Mouse (Mus musculus): Measurements from ENCODE around the gene Zg16. TPM values are rescaled to one million over a fixed set of nuclear protein-coding genes. Genes with fewer than 3 reads are reported as not detected.

The Zg16 gene
- polyA plus RNA-seq, 2 experiments from 2014 or later = 0.81 TPM; not detected in 1

Other genes starting within 250 kb of the Zg16 start
- gene Doc2a, start 239.9 kb downstream of the Zg16 start, polyA plus RNA-seq (2017; shearing (Covaris generic)) = not detected
- gene Hirip3, start 225.4 kb downstream of the Zg16 start, polyA plus RNA-seq (2017; shearing (Covaris generic)) = 10 to 100 TPM; 12.7 to 20.6 TPM
- gene Ino80e, start 225.0 kb downstream of the Zg16 start, polyA plus RNA-seq (2017; shearing (Covaris generic)) = 10 to 100 TPM; 53.9 to 55.7 TPM
- 10 to 100 TPM; 15.3 to 15.6 TPM for gene Taok2, start 202.6 kb downstream of the Zg16 start, polyA plus RNA-seq (2017; shearing (Covaris generic))
- gene Tmem219, start 164.4 kb downstream of the Zg16 start, polyA plus RNA-seq (2017; shearing (Covaris generic)) = 10 to 100 TPM; 40.2 to 53.2 TPM
- 1 to 10 TPM; 5.5 to 8.9 TPM for gene Kctd13, start 158.4 kb downstream of the Zg16 start, polyA plus RNA-seq (2017; shearing (Covaris generic))
- gene Asphd1, start 137.7 kb downstream of the Zg16 start, polyA plus RNA-seq (2017; shearing (Covaris generic)) = under 1 TPM; 0.48 to 0.51 TPM
- gene Sez6l2, start 136.8 kb downstream of the Zg16 start, polyA plus RNA-seq (2017; shearing (Covaris generic)) = 1 to 10 TPM; 1.5 to 1.8 TPM
- 100 to 1,000 TPM; 121 to 152 TPM for gene Cdipt, start 111.4 kb downstream of the Zg16 start, polyA plus RNA-seq (2017; shearing (Covaris generic))
- 1 to 10 TPM in 1 of 2 experiments, under 1 TPM in 1; 0.32 to 1.1 TPM for gene Cdiptos, start 111.2 kb downstream of the Zg16 start, polyA plus RNA-seq (2017; shearing (Covaris generic))
- gene Mvp, start 72.7 kb downstream of the Zg16 start, polyA plus RNA-seq (2017; shearing (Covaris generic)) = 10 to 100 TPM; 13.7 to 20.9 TPM
- gene Pagr1b, start 70.8 kb downstream of the Zg16 start, polyA plus RNA-seq (2017; shearing (Covaris generic)) = 1 to 10 TPM; 1.3 to 2.4 TPM
- 10 to 100 TPM; 49.2 to 70.1 TPM for gene Pagr1a, start 70.0 kb downstream of the Zg16 start, polyA plus RNA-seq (2017; shearing (Covaris generic))
- gene Gm42742, start 66.2 kb downstream of the Zg16 start, polyA plus RNA-seq (2017; shearing (Covaris generic)) = 10 to 100 TPM; 12.5 to 49.1 TPM
- 1 to 10 TPM; 2.6 to 3.3 TPM for gene Prrt2, start 66.1 kb downstream of the Zg16 start, polyA plus RNA-seq (2017; shearing (Covaris generic))
- gene Maz, start 60.3 kb downstream of the Zg16 start, polyA plus RNA-seq (2017; shearing (Covaris generic)) = 10 to 100 TPM; 14.5 to 18.4 TPM
- gene Kif22, start 44.9 kb downstream of the Zg16 start, polyA plus RNA-seq (2017; shearing (Covaris generic)) = 10 to 100 TPM; 13.9 to 20.5 TPM
- gene AI467606, start 4.0 kb upstream of the Zg16 start, polyA plus RNA-seq (2017; shearing (Covaris generic)) = 100 to 1,000 TPM; 274 to 321 TPM
- 10 to 100 TPM in 1 of 2 experiments, 1 to 10 TPM in 1; 7.5 to 15.2 TPM for gene Qprt, start 34.9 kb upstream of the Zg16 start, polyA plus RNA-seq (2017; shearing (Covaris generic))
- 100 to 1,000 TPM; 101 to 103 TPM for gene Spn, start 50.5 kb upstream of the Zg16 start, polyA plus RNA-seq (2017; shearing (Covaris generic))
- 10 to 100 TPM; 39.7 to 51.9 TPM for gene Cd2bp2, start 108.7 kb upstream of the Zg16 start, polyA plus RNA-seq (2017; shearing (Covaris generic))
- gene Tbc1d10b, start 121.1 kb upstream of the Zg16 start, polyA plus RNA-seq (2017; shearing (Covaris generic)) = 10 to 100 TPM; 12.5 to 18.4 TPM
- gene Mylpf, start 121.6 kb upstream of the Zg16 start, polyA plus RNA-seq (2017; shearing (Covaris generic)) = 10 to 100 TPM; 25.4 to 31.5 TPM
- gene Zfp553, start 145.7 kb upstream of the Zg16 start, polyA plus RNA-seq (2017; shearing (Covaris generic)) = 1 to 10 TPM; 6.6 to 7.9 TPM
- 100 to 1,000 TPM; 819 to 912 TPM for gene Sept1, start 145.8 kb upstream of the Zg16 start, polyA plus RNA-seq (2017; shearing (Covaris generic))
- gene Zfp771, start 156.9 kb upstream of the Zg16 start, polyA plus RNA-seq (2017; shearing (Covaris generic)) = 1 to 10 TPM; 1.3 to 1.6 TPM
- 10 to 100 TPM; 39.7 to 50.1 TPM for gene Dctpp1, start 173.4 kb upstream of the Zg16 start, polyA plus RNA-seq (2017; shearing (Covaris generic))
- 10 to 100 TPM; 17.3 to 23.4 TPM for gene Sephs2, start 186.7 kb upstream of the Zg16 start, polyA plus RNA-seq (2017; shearing (Covaris generic))
- 100 to 1,000 TPM; 169 to 297 TPM for gene Itgal, start 208.9 kb upstream of the Zg16 start, polyA plus RNA-seq (2017; shearing (Covaris generic))